Mouse (Mus musculus): ENCODE results near the gene Pmch. TPM values are rescaled to one million over a fixed set of nuclear protein-coding genes. Genes with fewer than 3 reads are reported as not detected.

Pmch gene
- polyA plus RNA-seq (2015; fragmentation: Nextera tagmentation; extraction: Ambion mirVana) = 6.9 TPM in 1 of 2 replicates, not detected in the other

DNA sequence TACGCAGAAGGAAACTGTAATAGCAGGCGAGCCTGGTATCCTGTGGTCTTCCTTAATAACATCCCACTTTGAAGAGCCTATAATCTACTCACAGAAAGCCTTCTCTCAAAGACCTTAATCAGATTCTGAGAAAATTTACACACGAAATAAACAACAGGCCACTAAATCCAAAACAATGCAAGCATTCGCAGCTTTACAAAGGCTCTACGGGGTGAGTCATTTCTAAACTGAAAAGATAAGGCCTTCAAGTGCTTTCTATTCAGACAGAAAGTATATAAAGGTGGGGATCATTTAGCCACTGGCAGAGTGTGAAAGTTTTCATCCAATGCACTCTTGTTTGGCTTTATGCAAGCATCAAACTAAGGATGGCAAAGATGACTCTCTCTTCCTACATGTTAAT, at the start of gene Pmch:
TSS of gene Pmch (plus strand) at position 301 of the 400 bp plus-strand sequence.
- Histone ChIP-seq H3K9me3 (ENCODE audit: control insufficient read depth, low read length) (no peaks in the 10 kb centered on the region), H3K36me3 (ENCODE audit: control insufficient read depth, insufficient read depth) (no peaks in the 10 kb centered on the region), H3K27me3 (replicated peaks; ENCODE audit: control insufficient read depth, insufficient read depth, low read length) (no peaks in the 10 kb centered on the region), H3K4me2 (ENCODE audit: low read length) (no peak within 1 kb of the TSS), H3K4me3 (replicated peaks; ENCODE audit: low read length) (no peak within 1 kb of the TSS), H3K4me1 (replicated peaks; ENCODE audit: control insufficient read depth, insufficient read depth, low read length) (no peaks in the 10 kb centered on the region), H3K27ac (ENCODE audit: low read length) (no peak within 1 kb of the TSS), H3K9ac (replicated peaks; ENCODE audit: low read depth, low read length) (no peak within 1 kb of the TSS)
- WGBS = 14% methylated on average over 5 of the region's 5 CpGs
- ATAC-seq = no peak

- Histone ChIP-seq H3K4me2 (ENCODE audit: low read length) (no peak overlapping the region), H3K9ac (replicated peaks; ENCODE audit: low read depth, low read length) (no peak overlapping the region), H3K9me3 (ENCODE audit: control insufficient read depth, low read length) (no peaks in the 10 kb centered on the region), H3K27ac (ENCODE audit: low read length) (no peak overlapping the region), H3K36me3 (ENCODE audit: control insufficient read depth, insufficient read depth) (no peaks in the 10 kb centered on the region), H3K4me3 (replicated peaks; ENCODE audit: low read length) (no peak overlapping the region), H3K4me1 (replicated peaks; ENCODE audit: control insufficient read depth, insufficient read depth, low read length) (no peaks in the 10 kb centered on the region), H3K27me3 (replicated peaks; ENCODE audit: control insufficient read depth, insufficient read depth, low read length) (no peaks in the 10 kb centered on the region)
- ATAC-seq = no peak
- 84% methylated on average over 4 of the region's 4 CpGs for WGBS
Observed at GRCm38 (mm10) chr10:88044297-88044696, 46.6 kb upstream of the Pmch start.

DNA sequence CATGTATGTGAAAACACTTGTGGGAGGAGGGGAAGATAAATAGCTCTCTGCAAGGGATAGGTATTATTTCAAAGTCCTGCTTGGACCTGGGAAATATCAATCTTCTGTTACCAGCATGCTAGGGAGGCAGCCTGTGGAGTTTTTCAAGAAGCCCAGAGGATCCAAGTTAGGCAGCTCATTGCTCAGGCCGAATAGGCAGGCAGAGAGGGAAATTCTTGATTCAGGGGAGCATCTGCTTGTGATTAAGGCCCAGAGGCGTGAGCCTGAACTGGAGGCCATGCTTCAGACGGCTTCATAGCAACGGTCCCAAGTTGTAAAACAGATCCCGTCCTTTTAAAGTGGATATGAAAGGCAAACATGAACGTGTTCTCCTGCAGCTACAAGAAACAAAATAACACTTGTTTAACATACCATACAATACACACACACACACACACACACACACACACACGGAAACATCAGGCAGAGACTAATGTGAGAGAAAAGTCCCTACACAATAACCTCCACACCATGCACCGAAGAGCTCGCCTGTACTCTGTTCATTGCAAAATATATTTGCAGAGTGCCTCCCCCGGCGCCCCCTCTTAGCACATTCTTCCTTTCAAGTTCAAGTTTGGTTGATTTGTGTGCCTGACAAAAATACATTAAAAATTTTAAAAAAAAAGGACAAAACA, 44.6 kb upstream of the Pmch start:
- Histone ChIP-seq H3K27me3 (replicated peaks; ENCODE audit: control insufficient read depth, insufficient read depth, low read length) (no peaks in the 10 kb centered on the region), H3K36me3 (ENCODE audit: control insufficient read depth, insufficient read depth) (no peaks in the 10 kb centered on the region), H3K9me3 (ENCODE audit: control insufficient read depth, low read length) (no peaks in the 10 kb centered on the region), H3K4me3 (replicated peaks; ENCODE audit: low read length) (no peak overlapping the region), H3K4me2 (ENCODE audit: low read length) (no peak overlapping the region), H3K4me1 (replicated peaks; ENCODE audit: control insufficient read depth, insufficient read depth, low read length) (no peaks in the 10 kb centered on the region), H3K9ac (replicated peaks; ENCODE audit: low read depth, low read length) (no peak overlapping the region), H3K27ac (ENCODE audit: low read length) (no peak overlapping the region)
- WGBS = 81% methylated on average over 11 of the region's 11 CpGs
- no peak for ATAC-seq

DNA sequence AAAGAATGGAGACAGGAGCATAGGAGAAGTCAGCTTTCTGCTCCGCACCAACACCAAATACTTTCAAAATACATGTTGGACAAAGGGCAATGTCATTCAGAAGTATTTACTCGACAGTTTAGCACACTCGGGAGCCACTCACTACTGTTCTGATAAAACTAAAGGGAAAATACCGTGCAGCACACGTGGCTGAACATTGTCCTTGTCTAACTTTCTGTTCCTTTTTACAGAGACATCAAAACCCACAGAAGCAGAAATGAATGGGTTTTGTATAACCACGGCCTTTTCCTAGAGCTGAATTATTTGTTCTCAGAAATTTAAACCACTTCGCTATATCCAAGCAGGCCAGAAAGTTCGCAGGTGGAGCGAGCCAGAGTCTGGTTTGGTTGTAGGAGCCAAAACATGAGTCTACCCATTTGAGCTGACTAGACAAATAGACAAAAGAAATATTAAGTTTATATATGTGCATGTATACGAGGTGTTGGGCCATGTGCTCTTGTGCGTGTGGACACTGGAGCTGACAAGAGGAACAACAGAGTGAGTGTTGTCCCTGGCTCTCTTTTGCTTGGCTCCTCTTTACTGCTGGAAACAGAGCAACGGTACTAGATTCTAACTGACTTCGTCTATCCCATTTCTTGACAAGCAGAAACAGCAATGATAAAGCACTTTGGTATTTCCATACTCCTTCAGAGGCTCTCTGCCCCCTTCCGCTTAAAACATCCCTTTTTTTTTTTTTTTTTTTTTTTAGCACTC, 36.5 kb upstream of the Pmch start:
- H3K4me3 ChIP-seq (replicated peaks; ENCODE audit: low read length) = no peak overlapping the region
- no peak overlapping the region for H3K27ac ChIP-seq (ENCODE audit: low read length)
- no peak for ATAC-seq
- no peaks in the 10 kb centered on the region for H3K9me3 ChIP-seq (ENCODE audit: control insufficient read depth, low read length)
- 81% methylated on average over 14 of the region's 14 CpGs for WGBS
- no peak overlapping the region for H3K4me2 ChIP-seq (ENCODE audit: low read length)
- H3K27me3 ChIP-seq (replicated peaks; ENCODE audit: control insufficient read depth, insufficient read depth, low read length) = no peaks in the 10 kb centered on the region
- H3K36me3 ChIP-seq (ENCODE audit: control insufficient read depth, insufficient read depth) = no peaks in the 10 kb centered on the region
- no peak overlapping the region for H3K9ac ChIP-seq (replicated peaks; ENCODE audit: low read depth, low read length)
- no peaks in the 10 kb centered on the region for H3K4me1 ChIP-seq (replicated peaks; ENCODE audit: control insufficient read depth, insufficient read depth, low read length)

DNA sequence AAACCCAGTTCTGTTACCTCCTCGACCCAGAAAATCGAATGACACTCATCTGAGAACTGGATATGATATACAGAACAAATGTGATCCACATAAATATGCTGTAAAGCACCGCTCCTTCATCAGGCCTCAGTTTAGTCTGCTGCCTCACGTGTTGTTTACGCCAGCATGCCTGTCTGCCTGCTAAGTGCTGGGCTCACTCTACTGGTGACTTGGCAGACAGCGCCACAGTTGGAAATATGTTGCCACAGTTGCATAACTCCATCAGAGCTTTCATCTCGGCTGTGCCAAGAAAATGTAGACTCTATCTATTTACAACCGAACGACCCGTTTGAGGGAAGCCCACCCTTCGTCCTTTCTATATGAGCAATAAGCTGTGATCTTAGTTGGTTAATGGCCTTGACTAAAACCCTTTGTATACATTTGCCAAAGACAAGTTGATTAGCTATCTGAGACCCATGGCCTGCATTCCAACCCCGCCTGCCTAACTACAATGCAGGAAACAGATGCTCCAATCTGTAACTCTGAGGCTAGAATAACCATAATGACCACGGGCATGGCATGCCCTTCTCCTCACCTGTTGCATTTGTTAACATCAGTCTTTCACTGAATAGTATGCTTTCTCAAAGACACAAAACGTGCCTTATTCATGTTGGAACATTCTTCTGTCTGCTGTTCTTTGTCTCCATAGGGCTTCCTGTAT, 33.8 kb upstream of the Pmch start:
- WGBS = 67% methylated on average over 14 of the region's 14 CpGs
- Histone ChIP-seq H3K4me2 (ENCODE audit: low read length) (no peak overlapping the region), H3K27ac (ENCODE audit: low read length) (no peak overlapping the region), H3K9me3 (ENCODE audit: control insufficient read depth, low read length) (no peaks in the 10 kb centered on the region), H3K9ac (replicated peaks; ENCODE audit: low read depth, low read length) (no peak overlapping the region), H3K36me3 (ENCODE audit: control insufficient read depth, insufficient read depth) (no peaks in the 10 kb centered on the region), H3K27me3 (replicated peaks; ENCODE audit: control insufficient read depth, insufficient read depth, low read length) (no peaks in the 10 kb centered on the region), H3K4me1 (replicated peaks; ENCODE audit: control insufficient read depth, insufficient read depth, low read length) (no peaks in the 10 kb centered on the region), H3K4me3 (replicated peaks; ENCODE audit: low read length) (no peak overlapping the region)
- ATAC-seq = peak; percentile 96

DNA sequence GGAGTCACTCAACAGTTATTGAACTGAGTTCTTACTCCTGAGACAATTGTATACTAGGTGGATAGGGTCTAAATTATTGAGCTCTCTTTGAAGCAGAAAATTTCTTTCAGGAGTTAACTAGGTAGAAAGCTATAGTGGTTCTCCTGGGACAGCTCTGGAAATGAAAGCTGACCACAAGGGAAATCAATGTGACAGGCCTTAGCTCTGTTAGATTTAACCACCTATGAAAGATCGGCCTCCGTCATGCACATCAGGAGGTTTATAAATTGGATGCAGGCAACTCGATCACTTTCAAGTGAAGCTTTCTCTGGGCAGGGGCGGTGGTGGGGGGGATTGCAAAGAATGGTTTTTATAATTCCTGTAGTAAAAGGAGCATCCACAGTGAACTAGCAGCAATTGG, 27.4 kb upstream of the Pmch start:
- Histone ChIP-seq H3K4me2 (ENCODE audit: low read length) (no peak overlapping the region), H3K4me3 (replicated peaks; ENCODE audit: low read length) (no peak overlapping the region), H3K9me3 (ENCODE audit: control insufficient read depth, low read length) (no peaks in the 10 kb centered on the region), H3K27ac (ENCODE audit: low read length) (no peak overlapping the region), H3K36me3 (ENCODE audit: control insufficient read depth, insufficient read depth) (no peaks in the 10 kb centered on the region), H3K9ac (replicated peaks; ENCODE audit: low read depth, low read length) (no peak overlapping the region), H3K27me3 (replicated peaks; ENCODE audit: control insufficient read depth, insufficient read depth, low read length) (no peaks in the 10 kb centered on the region), H3K4me1 (replicated peaks; ENCODE audit: control insufficient read depth, insufficient read depth, low read length) (no peaks in the 10 kb centered on the region)
- no peak for ATAC-seq
- 79% methylated on average over 4 of the region's 4 CpGs for WGBS

- ATAC-seq = no peak
- no peaks in the 10 kb centered on the region for H3K4me1 ChIP-seq (replicated peaks; ENCODE audit: control insufficient read depth, insufficient read depth, low read length)
- WGBS = 86% methylated on average over 2 of the region's 2 CpGs
- H3K9me3 ChIP-seq (ENCODE audit: control insufficient read depth, low read length) = no peaks in the 10 kb centered on the region
- H3K9ac ChIP-seq (replicated peaks; ENCODE audit: low read depth, low read length) = no peak overlapping the region
- H3K27ac ChIP-seq (ENCODE audit: low read length) = no peak overlapping the region
- no peak overlapping the region for H3K4me2 ChIP-seq (ENCODE audit: low read length)
- H3K4me3 ChIP-seq (replicated peaks; ENCODE audit: low read length) = no peak overlapping the region
- H3K27me3 ChIP-seq (replicated peaks; ENCODE audit: control insufficient read depth, insufficient read depth, low read length) = no peaks in the 10 kb centered on the region
- no peaks in the 10 kb centered on the region for H3K36me3 ChIP-seq (ENCODE audit: control insufficient read depth, insufficient read depth)
Observed at GRCm38 (mm10) chr10:88064872-88065271, 26.0 kb upstream of the Pmch start.

GRCm38 (mm10) chr10:88067377-88067776, 23.5 kb upstream of the Pmch start:
- Histone ChIP-seq H3K4me1 (replicated peaks; ENCODE audit: control insufficient read depth, insufficient read depth, low read length) (no peaks in the 10 kb centered on the region), H3K4me3 (replicated peaks; ENCODE audit: low read length) (no peak overlapping the region), H3K9me3 (ENCODE audit: control insufficient read depth, low read length) (no peaks in the 10 kb centered on the region), H3K27ac (ENCODE audit: low read length) (no peak overlapping the region), H3K27me3 (replicated peaks; ENCODE audit: control insufficient read depth, insufficient read depth, low read length) (no peaks in the 10 kb centered on the region), H3K36me3 (ENCODE audit: control insufficient read depth, insufficient read depth) (no peaks in the 10 kb centered on the region), H3K4me2 (ENCODE audit: low read length) (no peak overlapping the region), H3K9ac (replicated peaks; ENCODE audit: low read depth, low read length) (no peak overlapping the region)
- ATAC-seq = no peak
- WGBS = 81% methylated on average over 3 of the region's 3 CpGs

DNA sequence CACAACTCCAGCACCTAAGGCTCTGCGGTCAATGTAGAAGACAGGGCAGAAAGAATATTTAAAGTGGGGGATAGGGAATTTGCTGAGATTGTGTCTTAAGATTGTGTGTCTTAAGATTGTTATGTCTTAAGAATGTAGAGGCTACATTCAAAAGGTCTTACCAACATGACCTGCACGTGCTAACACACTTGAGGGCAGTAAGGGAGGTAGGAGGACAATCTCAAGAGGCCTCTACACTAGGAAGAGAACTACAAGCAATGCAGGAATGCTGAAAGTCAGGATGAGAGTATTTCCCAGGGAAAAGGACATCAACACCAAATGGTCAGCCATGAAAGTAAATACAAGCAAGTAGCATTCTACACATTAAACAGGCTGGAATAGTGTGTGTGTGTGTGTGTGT, 15.3 kb downstream of the Pmch start:
- no peaks in the 10 kb centered on the region for H3K9me3 ChIP-seq (ENCODE audit: control insufficient read depth, low read length)
- H3K9ac ChIP-seq (replicated peaks; ENCODE audit: low read depth, low read length) = no peak overlapping the region
- H3K4me3 ChIP-seq (replicated peaks; ENCODE audit: low read length) = no peak overlapping the region
- no peak for ATAC-seq
- H3K36me3 ChIP-seq (ENCODE audit: control insufficient read depth, insufficient read depth) = no peaks in the 10 kb centered on the region
- no peak overlapping the region for H3K4me2 ChIP-seq (ENCODE audit: low read length)
- H3K4me1 ChIP-seq (replicated peaks; ENCODE audit: control insufficient read depth, insufficient read depth, low read length) = no peaks in the 10 kb centered on the region
- no peak overlapping the region for H3K27ac ChIP-seq (ENCODE audit: low read length)
- no peaks in the 10 kb centered on the region for H3K27me3 ChIP-seq (replicated peaks; ENCODE audit: control insufficient read depth, insufficient read depth, low read length)
- 97% methylated on average over 2 of the region's 2 CpGs for WGBS

Measured in forebrain, embryonic 16.5 days (tissue).